Mouse (Mus musculus): ENCODE results near the gene Zfp366.

GRCm38 (mm10) chr13:99219586-99219985 lies 35.0 kb downstream of the Zfp366 start:
- TF ChIP-seq CTCF (IDR thresholded peaks at IDR 0.05; ENCODE audit: control insufficient read depth, insufficient read depth, low read length) (no peak), POLR2A (IDR thresholded peaks at IDR 0.05; ENCODE audit: borderline replicate concordance, control insufficient read depth, low read depth, low read length) (no peak)

Data from bone marrow, adult 2 months (tissue).